Comparison of ENCODE assay signal across 7 mouse cellular contexts in the genomic region with DNA sequence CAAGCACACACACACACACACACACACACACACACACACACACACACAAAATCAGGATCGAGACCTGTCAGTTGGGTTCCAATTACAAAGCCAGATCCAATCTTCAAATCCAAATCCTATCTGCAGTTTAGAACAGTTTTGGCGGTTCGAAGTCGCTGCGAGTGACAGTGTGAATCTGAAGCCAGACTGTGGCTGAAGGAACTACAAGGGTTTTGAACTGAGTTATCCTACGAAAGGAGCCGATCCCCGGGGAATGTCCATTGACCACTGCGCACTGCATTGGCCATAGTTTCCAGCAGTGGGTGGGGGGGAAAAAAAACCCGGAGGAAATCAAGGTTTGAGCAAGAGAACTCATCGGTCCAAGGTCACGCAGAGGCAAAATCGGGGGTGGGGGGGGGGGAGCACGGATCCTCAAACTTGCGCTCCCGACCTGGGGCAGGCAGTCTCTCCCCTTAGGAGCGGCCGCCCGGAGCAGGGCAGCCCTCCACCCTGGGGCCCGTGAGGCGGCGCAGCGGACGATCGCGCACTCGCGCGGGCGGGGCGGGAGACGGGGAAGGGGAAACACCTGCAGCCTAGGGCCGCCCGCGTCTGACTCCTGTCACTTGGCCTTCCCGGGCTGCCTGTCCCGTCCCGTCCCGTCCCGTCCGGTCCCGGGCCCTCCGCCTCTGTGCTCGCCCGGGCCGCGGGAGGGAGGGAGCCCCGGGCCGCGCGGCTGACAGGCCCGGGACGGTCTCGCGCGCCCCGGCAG. TPM values are rescaled to one million over a fixed set of nuclear protein-coding genes. Genes with fewer than 3 reads are reported as not detected.
DNase-seq lines count a peak whose midpoint lies in the region; ATAC-seq and TF ChIP-seq lines count a peak whose summit lies in the region.

No protein-coding gene starts in this region.

- no peak for TF ChIP-seq EP300 in ES-Bruce4 (IDR thresholded peaks at IDR 0.05; ENCODE audit: insufficient read depth, low read depth, low read length)

- peak; percentile 61 for ATAC-seq in forebrain, embryonic 11.5 days (replicated peaks; ENCODE audit: low FRiP score)
- ATAC-seq in hindbrain, embryonic 11.5 days (ENCODE audit: low FRiP score), result peak; percentile 63
- peak; percentile 12; the same call in 1 of the 2 replicates for ATAC-seq in limb, embryonic 15.5 days (ENCODE audit: insufficient number of reproducible peaks, low FRiP score, low TSS enrichment, low read depth)
- ATAC-seq in midbrain, embryonic 15.5 days (replicated peaks), result peak; percentile 45

- peak overlapping the region; percentile 81 for H3K4me3 ChIP-seq in ES-Bruce4 (ENCODE audit: low read depth, low read length)
- peak overlapping the region; percentile 98 for H3K4me3 ChIP-seq in forebrain, embryonic 11.5 days (ENCODE audit: low read depth, low read length)
- H3K4me3 ChIP-seq in hindbrain, embryonic 11.5 days (ENCODE audit: low read depth, low read length), result peak overlapping the region; percentile 77
- peak overlapping the region; percentile 99 for H3K4me3 ChIP-seq in limb, embryonic 15.5 days
- peak overlapping the region; percentile 99 for H3K4me3 ChIP-seq in midbrain, embryonic 15.5 days
- H3K4me3 ChIP-seq in thymus, adult 2 months (ENCODE audit: control insufficient read depth, insufficient read depth, low read length), result peak overlapping the region; percentile 75

- peak overlapping the region; percentile 78 for H3K4me2 ChIP-seq in forebrain, embryonic 11.5 days (ENCODE audit: low read depth, low read length, severe bottlenecking)
- H3K4me2 ChIP-seq in hindbrain, embryonic 11.5 days (replicated peaks; ENCODE audit: low read depth, low read length), result peak overlapping the region; percentile 61
- peak overlapping the region; percentile 80 for H3K4me2 ChIP-seq in limb, embryonic 15.5 days
- peak overlapping the region; percentile 80 for H3K4me2 ChIP-seq in midbrain, embryonic 15.5 days

- H3K9ac ChIP-seq in ES-Bruce4 (ENCODE audit: low read depth, poor library complexity, severe bottlenecking), result peak overlapping the region; percentile 85
- H3K9ac ChIP-seq in forebrain, embryonic 11.5 days (ENCODE audit: low read length), result peak overlapping the region; percentile 86
- peak overlapping the region; percentile 85 for H3K9ac ChIP-seq in hindbrain, embryonic 11.5 days (ENCODE audit: low read depth, low read length)
- peak overlapping the region; percentile 86 for H3K9ac ChIP-seq in limb, embryonic 15.5 days
- peak overlapping the region; percentile 95 for H3K9ac ChIP-seq in midbrain, embryonic 15.5 days

- no peaks in the 10 kb centered on the region for H3K9me3 ChIP-seq in ES-Bruce4 (replicated peaks; ENCODE audit: control insufficient read depth, insufficient read depth, low read length, poor library complexity, severe bottlenecking)
- no peaks in the 10 kb centered on the region for H3K9me3 ChIP-seq in forebrain, embryonic 11.5 days (ENCODE audit: control insufficient read depth, low read length)
- no peaks in the 10 kb centered on the region for H3K9me3 ChIP-seq in hindbrain, embryonic 11.5 days (ENCODE audit: control insufficient read depth, low read length)
- H3K9me3 ChIP-seq in limb, embryonic 15.5 days, result no peaks in the 10 kb centered on the region
- no peaks in the 10 kb centered on the region for H3K9me3 ChIP-seq in midbrain, embryonic 15.5 days

- 2% methylated on average over 28 of the region's 57 CpGs for WGBS in forebrain, embryonic 11.5 days
- WGBS in hindbrain, embryonic 11.5 days, result 3% methylated on average over 43 of the region's 57 CpGs
- 1% methylated on average over 54 of the region's 57 CpGs for WGBS in limb, embryonic 15.5 days
- under 1% methylated on average over 34 of the region's 57 CpGs for WGBS in midbrain, embryonic 15.5 days
- WGBS in thymus, adult 2 months, result under 1% methylated on average over 50 of the region's 57 CpGs

- H3K36me3 ChIP-seq in ES-Bruce4 (ENCODE audit: control insufficient read depth, insufficient read depth, low read length, poor library complexity, severe bottlenecking), result no peaks in the 10 kb centered on the region
- H3K36me3 ChIP-seq in forebrain, embryonic 11.5 days (ENCODE audit: control insufficient read depth, insufficient read depth, low read length), result no peaks in the 10 kb centered on the region
- no peaks in the 10 kb centered on the region for H3K36me3 ChIP-seq in hindbrain, embryonic 11.5 days (ENCODE audit: control insufficient read depth, insufficient read depth, low read length)
- 0 out of 2 replicates have a peak, but pooled peaks cover 4% of the 10 kb centered on the region for H3K36me3 ChIP-seq in limb, embryonic 15.5 days
- no peaks in the 10 kb centered on the region for H3K36me3 ChIP-seq in midbrain, embryonic 15.5 days (replicated peaks)
- H3K36me3 ChIP-seq in thymus, adult 2 months (ENCODE audit: control insufficient read depth, insufficient read depth, low read length), result no peaks in the 10 kb centered on the region

- TF ChIP-seq POLR2A in ES-Bruce4 (IDR thresholded peaks at IDR 0.05; ENCODE audit: insufficient read depth, low read length), result no peak
- no peak; the same call in 1 of the 2 replicates for TF ChIP-seq POLR2A in thymus, adult 2 months (IDR thresholded peaks at IDR 0.05; ENCODE audit: control insufficient read depth, extremely low read depth, insufficient read depth, low read length, poor library complexity)

- TF ChIP-seq CTCF in ES-Bruce4 (IDR thresholded peaks at IDR 0.05; ENCODE audit: low read depth, low read length), result no peak
- 0 out of 2 replicates have a peak, but pooled peaks have one; percentile 15 for TF ChIP-seq CTCF in thymus, adult 2 months (IDR thresholded peaks at IDR 0.05; ENCODE audit: borderline replicate concordance, control insufficient read depth, extremely low read depth, insufficient read depth, low read length, poor library complexity)

- no peak overlapping the region for H3K27ac ChIP-seq in ES-Bruce4 (ENCODE audit: insufficient read depth, low read length)
- 0 out of 2 replicates have a peak overlapping the region, but pooled peaks have one; percentile 53 for H3K27ac ChIP-seq in forebrain, embryonic 11.5 days (ENCODE audit: low read depth, low read length)
- peak overlapping the region; percentile 77 for H3K27ac ChIP-seq in hindbrain, embryonic 11.5 days (ENCODE audit: low read depth, low read length)
- peak overlapping the region; percentile 96 for H3K27ac ChIP-seq in limb, embryonic 15.5 days
- peak overlapping the region; percentile 96 for H3K27ac ChIP-seq in midbrain, embryonic 15.5 days
- H3K27ac ChIP-seq in thymus, adult 2 months (ENCODE audit: control insufficient read depth, insufficient read depth, low read length), result peak overlapping the region; percentile 57

- peak; percentile 70 for DNase-seq in adrenal gland, postnatal 25 days
- peak; percentile 77 for DNase-seq in forebrain, embryonic 11.5 days (ENCODE audit: low spot score)
- peak; percentile 53 for DNase-seq in hindbrain, embryonic 11.5 days (ENCODE audit: low spot score)
- peak; percentile 87 for DNase-seq in thymus, adult 2 months

- no peaks in the 10 kb centered on the region for H3K27me3 ChIP-seq in ES-Bruce4 (ENCODE audit: control insufficient read depth, insufficient read depth, low read length, poor library complexity, severe bottlenecking)
- H3K27me3 ChIP-seq in forebrain, embryonic 11.5 days (ENCODE audit: control insufficient read depth, insufficient read depth, low read length), result no peaks in the 10 kb centered on the region
- H3K27me3 ChIP-seq in hindbrain, embryonic 11.5 days (ENCODE audit: control insufficient read depth, insufficient read depth, low read length), result no peaks in the 10 kb centered on the region
- H3K27me3 ChIP-seq in limb, embryonic 15.5 days, result no peaks in the 10 kb centered on the region
- no peaks in the 10 kb centered on the region for H3K27me3 ChIP-seq in midbrain, embryonic 15.5 days (replicated peaks)
- H3K27me3 ChIP-seq in thymus, adult 2 months (ENCODE audit: control insufficient read depth, insufficient read depth, low read length), result no peaks in the 10 kb centered on the region

- H3K4me1 ChIP-seq in ES-Bruce4 (ENCODE audit: control insufficient read depth, insufficient read depth, low read length), result no peaks in the 10 kb centered on the region
- peaks cover 11% of the 10 kb centered on the region for H3K4me1 ChIP-seq in forebrain, embryonic 11.5 days (replicated peaks; ENCODE audit: control insufficient read depth, insufficient read depth, low read length)
- H3K4me1 ChIP-seq in hindbrain, embryonic 11.5 days (replicated peaks; ENCODE audit: control insufficient read depth, insufficient read depth, low read length), result peaks cover 5% of the 10 kb centered on the region; the same call in 1 of the 2 replicates
- peaks cover 30% of the 10 kb centered on the region for H3K4me1 ChIP-seq in limb, embryonic 15.5 days
- peaks cover 38% of the 10 kb centered on the region for H3K4me1 ChIP-seq in midbrain, embryonic 15.5 days
- peaks cover 25% of the 10 kb centered on the region for H3K4me1 ChIP-seq in thymus, adult 2 months (replicated peaks; ENCODE audit: control insufficient read depth, insufficient read depth, low read length)

RNA-seq across cellular contexts. Expression of a gene that starts 1.8 kb away (rescaled TPM):
- 70.6 and 71.8 TPM in 2 replicates for polyA plus RNA-seq in ES-Bruce4 (2011; ENCODE audit: insufficient read depth, insufficient read length, low read depth, missing spikeins)
- total RNA-seq in adrenal gland, postnatal 25 days (2021), result 74.6 and 93.8 TPM in 2 replicates
- polyA plus RNA-seq in forebrain, embryonic 11.5 days (2014; fragmentation: Nextera tagmentation; extraction: Ambion mirVana), result 61.8 and 71.8 TPM in 2 replicates
- 71.0 and 71.7 TPM in 2 replicates for polyA plus RNA-seq in hindbrain, embryonic 11.5 days (2014; fragmentation: Nextera tagmentation; extraction: Ambion mirVana)
- 40.8 and 47.0 TPM in 2 replicates for polyA plus RNA-seq in limb, embryonic 15.5 days (2015; fragmentation: Nextera tagmentation; extraction: Ambion mirVana)
- 31.1 and 34.7 TPM in 2 replicates for polyA plus RNA-seq in midbrain, embryonic 15.5 days (2015; fragmentation: Nextera tagmentation; extraction: Ambion mirVana)
- polyA plus RNA-seq in thymus, adult 2 months (2012; rRNA removed), result 118 and 142 TPM in 2 replicates

RNA-seq across cellular contexts. Expression of a gene that starts 2.7 kb away (rescaled TPM):
- 42.0 and 43.6 TPM in 2 replicates for polyA plus RNA-seq in ES-Bruce4 (2011; ENCODE audit: insufficient read depth, insufficient read length, low read depth, missing spikeins)
- total RNA-seq in adrenal gland, postnatal 25 days (2021), result 50.4 and 52.3 TPM in 2 replicates
- polyA plus RNA-seq in forebrain, embryonic 11.5 days (2014; fragmentation: Nextera tagmentation; extraction: Ambion mirVana), result 39.3 and 41.5 TPM in 2 replicates
- 36.3 and 42.2 TPM in 2 replicates for polyA plus RNA-seq in hindbrain, embryonic 11.5 days (2014; fragmentation: Nextera tagmentation; extraction: Ambion mirVana)
- 44.9 and 47.8 TPM in 2 replicates for polyA plus RNA-seq in limb, embryonic 15.5 days (2015; fragmentation: Nextera tagmentation; extraction: Ambion mirVana)
- 51.6 and 52.9 TPM in 2 replicates for polyA plus RNA-seq in midbrain, embryonic 15.5 days (2015; fragmentation: Nextera tagmentation; extraction: Ambion mirVana)
- 221 and 232 TPM in 2 replicates for polyA plus RNA-seq in thymus, adult 2 months (2012; rRNA removed)

RNA-seq across cellular contexts. Expression of a gene that starts 50.6 kb away (rescaled TPM):
- 36.3 and 40.7 TPM in 2 replicates for polyA plus RNA-seq in ES-Bruce4 (2011; ENCODE audit: insufficient read depth, insufficient read length, low read depth, missing spikeins)
- total RNA-seq in adrenal gland, postnatal 25 days (2021), result 35.7 and 47.5 TPM in 2 replicates
- polyA plus RNA-seq in forebrain, embryonic 11.5 days (2014; fragmentation: Nextera tagmentation; extraction: Ambion mirVana), result 133 and 149 TPM in 2 replicates
- polyA plus RNA-seq in hindbrain, embryonic 11.5 days (2014; fragmentation: Nextera tagmentation; extraction: Ambion mirVana), result 163 and 167 TPM in 2 replicates
- 73.5 and 76.4 TPM in 2 replicates for polyA plus RNA-seq in limb, embryonic 15.5 days (2015; fragmentation: Nextera tagmentation; extraction: Ambion mirVana)
- 270 and 271 TPM in 2 replicates for polyA plus RNA-seq in midbrain, embryonic 15.5 days (2015; fragmentation: Nextera tagmentation; extraction: Ambion mirVana)
- 46.4 and 53.8 TPM in 2 replicates for polyA plus RNA-seq in thymus, adult 2 months (2012; rRNA removed)

Comparison
In these comparisons a context has a peak if more than half of its experiments do, and no peak if none do; other contexts are left out.
1. ATAC-seq: peak in every context shown above with its lines; median percentile 63 in hindbrain, embryonic 11.5 days; 61 in forebrain, embryonic 11.5 days; 45 in midbrain, embryonic 15.5 days; 12 in limb, embryonic 15.5 days.